Comparison of ENCODE assay signal across 18 mouse cellular contexts in genomic region chr17:29414566-29414965, GRCm38 (mm10). TPM values are rescaled to one million over a fixed set of nuclear protein-coding genes. Genes with fewer than 3 reads are reported as not detected.
DNase-seq lines count a peak whose midpoint lies in the region; ATAC-seq lines count a peak whose summit lies in the region.
"Had no signal": no experiment of that assay in that cellular context is flagged by ENCODE, and none has a peak within 500 bp of the region (broad histone marks: within the 10 kb centered on the region; RNA-seq: fewer than 3 reads in every experiment).

No protein-coding gene starts in this region.

- 0 out of 2 replicates have a peak overlapping the region, but pooled peaks have one; percentile 27 for H3K27ac ChIP-seq in brown adipose tissue, adult 24 weeks (replicated peaks; ENCODE audit: low read depth, low read length)
- H3K27ac ChIP-seq: embryonic facial prominence, embryonic 10.5 days; heart, adult 2 months; heart, embryonic 15.5 days; hindbrain, embryonic 13.5 days; hindbrain, postnatal 0 days had no signal

- DNase-seq in kidney, adult 9 months: peak; percentile 45
- no peak for DNase-seq in kidney, adult 11 months
- DNase-seq in 416B (ENCODE audit: low read depth): peak; percentile 32
- DNase-seq in embryo, embryonic 10.5 days (ENCODE audit: low spot score): no peak
- DNase-seq: adrenal gland, postnatal 10 days; cerebellum, adult 18-20 months; cerebellum, adult 9-11 months; cerebellum, postnatal 36 days; heart, adult 2 months; heart, postnatal 14 days had no signal

- no peak overlapping the region for H3K4me3 ChIP-seq in brown adipose tissue, adult 24 weeks (ENCODE audit: insufficient read depth, low read depth, low read length)
- H3K4me3 ChIP-seq: embryonic facial prominence, embryonic 10.5 days; forebrain, embryonic 10.5 days; heart, adult 2 months; heart, embryonic 15.5 days; hindbrain, embryonic 13.5 days had no signal

- peak; percentile 60; the same call in 1 of the 2 replicates for ATAC-seq in monocyte, adult 5-6 weeks (replicated peaks; ENCODE audit: insufficient number of reproducible peaks, low FRiP score, low TSS enrichment, poor library complexity, severe bottlenecking)
- ATAC-seq: forebrain, embryonic 14.5 days; hindbrain, postnatal 0 days had no signal

- H3K4me1 ChIP-seq in brown adipose tissue, adult 24 weeks (ENCODE audit: control insufficient read depth, insufficient read depth, insufficient read length, low read length): peaks cover 6% of the 10 kb centered on the region; the same call in 1 of the 2 replicates

RNA-seq across cellular contexts. Expression of gene Fgd2, which starts 53.9 kb away (rescaled TPM):
- polyA plus RNA-seq in brown adipose tissue, adult 24 weeks (2012; ENCODE audit: insufficient read depth, insufficient read length, missing spikeins): 2.1 and 3.4 TPM in 2 replicates
- total RNA-seq in monocyte, adult 5-6 weeks (2017): 76.8 to 91.0 TPM (median 79.1 TPM) in 3 replicates

Comparison
In these comparisons a context has a peak if more than half of its experiments do, and no peak if none do; other contexts are left out.
1. DNase-seq: peak in kidney, adult 9 months (single experiment) and 416B (single experiment); none in kidney, adult 11 months (single experiment) and embryo, embryonic 10.5 days (single experiment).